Mouse (Mus musculus): ENCODE data around the gene Six6. TPM values are rescaled to one million over a fixed set of nuclear protein-coding genes. Genes with fewer than 3 reads are reported as not detected.

The Six6 gene
- total RNA-seq, 2 experiments from 2014 or later: not detected

DNA sequence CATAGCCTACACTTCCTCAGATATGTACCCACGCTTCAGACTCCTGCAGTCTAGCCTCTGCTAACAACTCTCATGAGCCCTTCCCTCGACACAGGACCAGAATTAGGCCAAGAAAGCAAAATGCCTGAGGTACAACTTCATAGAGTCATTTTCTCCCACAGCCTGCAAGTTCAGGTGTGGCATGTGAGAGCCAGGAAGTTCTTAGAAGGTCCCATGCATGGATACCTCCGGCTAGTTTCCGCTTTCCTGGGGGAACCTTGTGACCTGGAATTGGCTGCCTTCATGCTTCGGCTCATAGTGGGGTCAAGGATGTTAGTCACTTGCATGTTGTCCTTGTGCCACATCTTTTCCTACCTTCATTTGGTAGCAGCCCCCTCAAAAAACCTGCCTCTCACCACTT is 13.4 kb downstream of the Six6 start:
- intact Hi-C loops (cut with DNase I): no loop called here
- no peak for DNase-seq (ENCODE audit: low spot score in 2 of 2)

DNA sequence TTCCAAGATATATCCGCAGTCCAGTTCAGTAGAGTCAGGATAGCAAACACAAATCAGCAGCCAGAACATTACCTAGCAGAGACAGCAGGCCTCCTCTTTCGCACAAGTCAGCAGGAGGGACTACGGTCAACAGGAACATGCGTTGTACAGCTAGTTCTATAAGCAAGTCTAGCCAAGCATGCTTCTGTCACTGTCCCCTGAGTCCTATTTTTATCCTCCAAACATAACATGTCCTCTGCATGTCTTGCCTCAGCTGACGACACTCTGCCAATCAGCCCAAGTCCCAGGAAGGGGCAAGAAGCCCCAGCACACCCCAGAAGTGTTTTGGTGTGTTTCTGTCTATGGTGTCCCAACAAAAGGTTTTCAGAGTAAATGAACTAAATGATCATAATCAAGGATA is 14.2 kb downstream of the Six6 start:
- no peak for DNase-seq (ENCODE audit: low spot score in 2 of 2)
- intact Hi-C loops (cut with DNase I): no loop called here

DNA sequence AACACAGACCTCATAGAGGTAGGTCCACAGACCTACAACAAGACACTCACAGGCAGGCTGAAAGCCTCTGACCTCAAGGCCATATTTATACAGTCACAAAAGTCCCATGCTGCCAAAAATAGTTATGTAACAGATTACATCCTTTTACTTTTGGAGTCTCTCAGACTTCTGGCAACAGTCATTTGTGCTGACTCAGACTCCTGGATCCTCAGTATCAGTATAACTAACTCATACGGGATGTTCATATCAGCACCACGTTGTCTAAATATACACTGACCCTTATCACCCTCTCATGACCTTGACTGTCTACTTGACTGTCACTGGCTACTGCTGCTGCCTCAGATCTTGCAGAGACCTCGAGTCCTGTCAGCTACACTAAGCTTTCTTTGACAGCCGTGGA is 15.2 kb downstream of the Six6 start:
- intact Hi-C loops (cut with DNase I): no loop called here

DNA sequence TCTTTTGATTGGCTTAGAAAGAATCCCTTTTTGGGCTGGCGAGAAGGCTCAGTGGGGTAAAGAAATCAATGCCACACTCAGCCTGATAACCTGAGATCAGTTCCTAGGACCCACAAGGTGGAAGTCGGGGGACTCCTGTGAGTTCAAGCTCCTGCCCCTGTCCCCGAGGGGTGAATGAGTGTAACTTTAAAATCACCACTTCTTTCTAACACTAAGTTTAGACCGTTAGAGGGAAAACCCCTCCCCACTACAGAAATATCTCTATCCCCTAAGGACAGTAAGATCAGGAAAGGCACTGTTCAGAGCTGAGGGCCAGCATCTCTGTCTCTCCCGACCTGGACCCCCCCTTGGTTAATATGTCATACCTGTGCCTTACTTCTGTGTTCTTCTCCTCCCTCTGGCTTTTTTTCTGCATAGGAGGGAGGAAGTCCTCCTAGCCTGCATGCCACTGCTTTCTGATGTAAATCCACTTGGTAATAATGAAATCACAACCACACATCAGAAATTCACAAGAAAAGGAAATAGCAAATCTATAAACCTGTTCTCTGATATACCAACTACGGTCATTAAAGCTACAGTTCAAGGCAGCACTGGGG is 18.2 kb downstream of the Six6 start:
- intact Hi-C loops (cut with DNase I): no loop called here
- DNase-seq (ENCODE audit: low spot score in 2 of 2): no peak

More for the DNA sequence above, 15.2 kb downstream of the Six6 start:
- DNase-seq (ENCODE audit: low spot score in 2 of 2): no peak

DNA sequence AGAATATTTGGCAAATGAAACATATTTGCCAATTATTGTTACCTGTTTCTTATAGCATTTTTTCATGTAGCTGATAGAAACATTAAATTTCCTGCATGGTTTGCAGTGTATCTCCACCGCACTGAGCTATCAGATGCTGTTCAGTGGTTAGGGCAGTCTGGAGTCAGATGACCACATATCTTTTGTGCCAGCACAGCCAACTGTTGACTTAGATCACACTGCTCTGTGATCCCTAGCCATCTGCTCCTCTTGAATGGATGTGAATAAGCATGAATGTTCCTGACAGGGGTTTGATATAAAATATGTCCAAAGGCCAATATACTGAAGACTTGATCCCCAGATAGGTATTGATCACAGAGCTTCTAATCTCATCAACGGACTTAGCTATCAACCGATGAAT is 18.8 kb downstream of the Six6 start:
- DNase-seq (ENCODE audit: low spot score in 2 of 2): no peak
- intact Hi-C loops (cut with DNase I): no loop called here

DNA sequence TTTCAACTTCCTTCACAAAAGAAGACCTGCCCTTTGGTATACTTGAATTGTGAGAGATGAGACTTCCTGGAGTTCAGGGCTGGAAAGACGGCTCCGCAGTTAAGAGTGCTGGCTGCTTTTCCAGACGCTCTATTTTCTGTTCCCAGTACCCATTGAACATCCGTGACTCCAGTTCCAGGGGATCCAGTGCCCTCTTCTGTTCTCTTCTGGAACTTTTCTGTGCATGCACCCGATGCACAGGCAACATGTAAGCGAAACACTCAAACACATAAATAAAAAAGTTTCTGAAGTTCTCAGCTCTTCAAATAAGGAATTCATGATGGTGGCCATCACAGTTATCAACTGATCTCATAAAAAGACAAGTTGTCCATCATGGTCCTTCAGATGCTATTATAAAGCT is 23.1 kb downstream of the Six6 start:
- intact Hi-C loops (cut with DNase I): no loop called here
- no peak for DNase-seq (ENCODE audit: low spot score in 2 of 2)

DNA sequence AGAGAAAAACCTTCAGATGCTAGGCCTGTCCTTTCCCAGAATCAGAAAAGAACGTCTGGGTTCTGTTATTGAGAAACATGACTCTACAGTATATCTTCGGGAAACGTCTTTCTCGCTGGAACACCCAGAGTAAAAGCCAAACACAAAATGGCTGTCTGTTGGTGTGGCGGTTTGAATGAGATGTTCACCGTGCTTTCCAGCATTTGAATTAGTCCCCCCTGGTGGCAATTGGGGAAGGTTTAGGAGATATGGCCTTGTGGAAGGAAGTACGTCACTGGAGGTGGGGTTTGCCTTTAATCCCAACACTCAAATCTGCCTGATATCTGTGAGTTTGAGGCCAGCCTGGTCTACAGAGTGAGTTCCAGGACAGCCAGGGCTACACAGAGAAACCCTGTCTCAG is 27.8 kb downstream of the Six6 start:
- intact Hi-C loops (cut with DNase I): no loop called here
- DNase-seq (ENCODE audit: low spot score in 2 of 2): no peak

DNA sequence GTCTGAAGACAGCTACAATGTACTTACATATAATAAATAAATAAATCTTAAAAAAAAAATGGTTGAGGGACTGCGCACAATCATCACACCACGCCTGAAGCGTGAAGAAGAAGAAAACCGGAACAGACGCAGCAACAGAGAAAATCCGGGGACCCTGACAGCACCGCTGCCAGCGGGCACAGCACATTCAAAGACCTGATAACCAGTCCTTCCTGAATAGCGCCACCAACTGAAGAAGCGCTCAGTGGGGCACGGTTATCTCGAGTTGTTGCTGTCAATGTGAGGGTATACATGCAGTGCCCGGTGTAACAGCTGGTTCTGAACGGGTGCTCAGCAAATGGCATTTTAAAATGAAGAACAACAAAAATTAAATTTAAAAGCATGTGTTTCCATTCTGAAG is 30.9 kb downstream of the Six6 start:
- intact Hi-C loops (cut with DNase I): loop anchor here (10.0 kb wide), 2 partner anchors 276 to 456 kb away; no protein-coding TSS in a partner anchor
- DNase-seq (ENCODE audit: low spot score in 2 of 2): no peak

DNA sequence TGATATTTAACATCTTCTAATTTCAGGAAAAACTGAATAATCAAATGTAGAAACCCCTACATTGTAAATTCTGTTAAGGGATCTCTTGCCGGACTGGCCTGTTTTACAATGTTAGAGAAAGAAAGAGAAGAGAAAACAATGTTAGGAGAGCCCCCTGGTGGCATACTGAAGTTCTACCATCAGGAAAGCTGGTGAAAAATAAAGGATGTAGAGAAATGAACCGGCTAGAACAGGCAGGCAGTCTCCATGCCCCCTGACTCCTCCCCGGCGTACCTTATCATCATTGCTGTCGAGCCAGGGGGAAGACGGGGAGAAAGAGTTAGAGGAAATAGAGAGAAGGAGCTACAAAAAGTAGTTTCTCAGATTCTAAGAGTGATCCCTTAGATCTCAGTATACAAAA is 33.5 kb downstream of the Six6 start:
- peak; percentile 37 to 63 for DNase-seq (ENCODE audit: low spot score in 2 of 2)
- intact Hi-C loops (cut with DNase I): loop anchor here (10.0 kb wide), 2 partner anchors 278 to 458 kb away; no protein-coding TSS in a partner anchor

DNA sequence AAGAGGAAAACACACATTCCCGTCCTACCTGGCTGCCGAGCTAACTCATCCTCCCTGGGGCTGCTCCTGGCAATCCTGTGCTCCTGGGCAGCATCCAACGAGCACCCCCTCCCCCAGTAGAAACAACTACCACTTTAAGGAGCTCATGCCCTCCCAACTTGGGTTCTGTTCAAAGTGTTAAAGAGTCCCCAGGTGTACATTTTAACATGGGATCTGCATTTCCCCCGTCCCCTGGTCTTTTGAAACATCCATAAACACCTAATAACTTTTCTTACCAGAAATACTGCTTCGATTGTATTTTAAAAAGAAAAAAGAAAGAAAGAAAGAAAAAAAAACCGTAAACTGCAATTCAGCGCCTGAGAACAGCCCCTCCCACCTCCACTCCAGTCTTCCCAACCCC is 36.5 kb downstream of the Six6 start:
- DNase-seq (ENCODE audit: low spot score in 2 of 2): no peak
- intact Hi-C loops (cut with DNase I): loop anchor here (1.0 to 10.0 kb wide), 4 partner anchors 129 to 514 kb away; no protein-coding TSS in a partner anchor

DNA sequence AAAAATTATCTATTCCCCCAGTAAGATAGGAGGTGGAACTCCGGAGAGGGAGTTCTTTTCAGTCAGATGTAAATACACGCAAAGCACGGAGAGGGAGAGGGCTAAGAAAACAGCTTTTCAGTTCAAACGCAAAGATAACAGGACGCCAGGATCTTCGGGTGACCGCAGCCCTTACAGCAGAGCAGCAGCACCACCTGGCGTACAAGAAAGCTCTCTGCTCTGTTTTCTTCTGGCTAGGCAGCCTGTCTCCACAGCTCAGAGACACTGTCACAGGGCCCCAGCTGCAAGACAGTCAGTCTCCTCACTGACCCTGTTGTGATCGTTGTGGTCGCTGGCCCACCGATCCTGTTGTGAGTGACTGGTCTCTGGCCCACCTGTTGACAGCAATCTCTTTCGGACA is 37.0 kb downstream of the Six6 start:
- intact Hi-C loops (cut with DNase I): loop anchor here (1.0 to 10.0 kb wide), 4 partner anchors 129 to 514 kb away; no protein-coding TSS in a partner anchor
- peak; percentile 69 to 81 for DNase-seq (ENCODE audit: low spot score in 2 of 2)

DNA sequence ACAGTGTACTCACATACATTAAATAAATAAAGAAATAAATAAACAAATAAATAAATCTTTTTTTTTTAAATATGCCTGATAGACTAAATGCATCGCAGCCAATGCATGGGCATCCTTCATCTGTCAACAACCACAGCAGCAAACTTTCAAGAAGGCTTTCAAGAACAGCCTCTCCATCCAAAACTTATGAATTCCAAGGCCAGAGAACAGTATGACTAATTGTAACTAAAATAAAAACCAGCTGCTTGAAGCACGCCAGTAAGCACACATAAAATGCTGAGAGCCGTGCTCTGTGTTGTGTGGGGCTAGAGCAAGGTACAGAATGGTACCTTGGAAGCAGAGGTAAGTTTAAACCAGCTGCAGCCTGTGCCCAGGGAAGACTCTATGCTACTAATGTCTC is 38.2 kb downstream of the Six6 start:
- DNase-seq (ENCODE audit: low spot score in 2 of 2): no peak
- intact Hi-C loops (cut with DNase I): loop anchor here (5.0 to 10.0 kb wide), 3 partner anchors 283 to 516 kb away; no protein-coding TSS in a partner anchor

DNA sequence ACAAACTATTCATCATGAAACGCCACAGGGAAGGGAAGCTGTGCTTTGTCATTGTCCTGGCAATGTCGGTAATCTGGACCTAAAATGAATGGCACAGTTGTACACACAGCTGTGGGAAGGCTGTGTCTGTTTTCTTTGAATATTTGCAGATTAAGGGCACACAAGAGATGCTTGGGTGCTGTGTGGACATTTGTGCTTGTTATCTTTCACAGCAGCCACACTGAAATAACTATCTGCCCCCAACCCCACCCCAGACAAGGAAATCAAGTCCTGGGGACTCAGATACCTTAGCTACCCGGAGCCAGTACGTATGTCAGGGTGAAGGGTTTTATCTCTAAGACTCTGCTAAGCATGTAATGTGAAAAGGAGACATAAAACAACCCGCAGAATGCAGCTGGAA is 39.5 kb downstream of the Six6 start:
- DNase-seq (ENCODE audit: low spot score in 2 of 2): no peak
- intact Hi-C loops (cut with DNase I): loop anchor here (5.0 to 10.0 kb wide), 3 partner anchors 284 to 517 kb away; no protein-coding TSS in a partner anchor

DNA sequence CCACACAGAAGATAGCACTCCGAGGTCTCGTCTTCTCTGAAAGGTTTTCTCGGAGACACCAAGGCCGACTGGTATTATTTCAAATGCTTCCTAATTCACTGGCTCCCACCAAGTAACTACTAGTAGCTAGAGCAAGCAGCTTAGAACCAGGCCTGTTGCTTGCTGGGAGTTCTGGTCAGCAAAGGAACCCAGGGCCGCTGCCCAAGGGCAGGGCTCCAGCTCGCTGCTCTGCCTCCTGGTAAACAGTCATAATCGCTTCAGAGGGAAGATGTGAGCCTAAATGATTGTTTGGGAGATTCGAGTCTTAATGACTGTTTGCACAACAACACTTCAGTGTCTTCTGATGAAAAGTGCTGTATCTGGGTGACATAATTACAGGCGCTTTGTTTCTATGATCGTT is 42.9 kb downstream of the Six6 start:
- intact Hi-C loops (cut with DNase I): no loop called here
- no peak for DNase-seq (ENCODE audit: low spot score in 2 of 2)

DNA sequence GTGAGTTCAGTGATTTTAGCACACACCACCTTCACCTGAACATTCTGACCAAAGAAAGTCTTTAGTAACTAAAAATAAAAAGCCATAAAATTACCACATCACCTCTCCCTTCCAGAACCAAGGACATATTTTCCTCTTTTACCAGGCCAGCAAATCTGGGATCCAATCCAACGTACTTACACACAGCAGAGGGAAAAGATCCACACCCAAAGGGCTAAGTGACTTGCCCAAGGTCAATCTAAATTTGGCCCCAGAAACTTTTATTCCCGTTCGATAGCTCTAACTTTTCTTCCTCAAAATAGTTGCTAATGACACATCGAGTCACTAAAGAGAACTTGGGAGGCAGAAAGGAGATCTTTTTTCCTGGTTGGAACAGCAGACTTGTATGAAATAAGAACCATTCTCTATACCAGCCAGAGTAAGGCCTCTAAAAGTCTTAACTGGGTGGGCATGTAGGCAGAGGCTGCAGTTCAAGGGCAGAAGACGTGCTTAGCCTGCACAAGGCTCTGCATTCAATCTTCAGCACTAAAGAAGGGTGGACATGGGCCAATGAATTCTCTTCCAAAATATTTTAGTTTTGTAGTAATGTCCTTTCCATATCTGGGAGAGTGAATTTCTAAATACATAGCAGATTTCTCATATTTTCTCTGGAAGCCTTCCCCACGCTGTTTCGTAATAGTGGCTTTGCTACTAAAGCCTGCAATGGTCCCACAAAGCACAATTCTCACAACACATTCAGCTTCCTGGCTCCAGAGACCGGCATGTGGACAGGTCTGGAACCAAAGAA is 43.6 kb downstream of the Six6 start:
- no peak for DNase-seq (ENCODE audit: low spot score in 2 of 2)
- intact Hi-C loops (cut with DNase I): no loop called here

Other genes with a start within 250 kb of the Six6 start
- 100 to 1,000 TPM; 318 to 320 TPM for gene Ppm1a, start 182.4 kb upstream of the Six6 start, total RNA-seq (2021)
- gene 4930447C04Rik, start 882 bp downstream of the Six6 start, total RNA-seq (2021): 1 to 10 TPM; 4.9 to 9.6 TPM
- gene Six1, start 114.0 kb downstream of the Six6 start, total RNA-seq (2021): under 1 TPM; 0.14 to 0.43 TPM
- gene Six4, start 173.6 kb downstream of the Six6 start, total RNA-seq (2021): 1 to 10 TPM; 1.3 to 1.4 TPM
- 10 to 100 TPM; 18.0 to 20.7 TPM for gene Mnat1, start 183.8 kb downstream of the Six6 start, total RNA-seq (2021)

Data from left cerebral cortex, postnatal 25 days (tissue).